Mouse (Mus musculus) common myeloid progenitor, adult 5-6 weeks (primary cell): ENCODE data around the gene Gli3. TPM values are rescaled to one million over a fixed set of nuclear protein-coding genes. Genes with fewer than 3 reads are reported as not detected.

ENCODE experiments used
- ATAC-seq: replicated peaks from 2 replicates; pipeline ENCODE4 v1.8.0; 2016; ENCODE audit warnings: low read depth, mild to moderate bottlenecking, moderate TSS enrichment, inconsistent platforms; ENCODE audit not compliant: poor library complexity, severe bottlenecking
- total RNA-seq: library from RNA; stranded (forward); fragments of 200-1000, 187-1606 nt; gene quantifications from 2 replicates; pipeline ENCODE4 v1.2.3, GENCODE M21; 2017

The Gli3 gene
- total RNA-seq, result 0.18 TPM in 1 of 2 replicates, not detected in the other

- ATAC-seq, result peak; percentile 53
Observed at GRCm38 (mm10) chr13:15462830-15463491, at the start of gene Gli3. Gli3 (plus strand) TSS chr13:15463235.

DNA sequence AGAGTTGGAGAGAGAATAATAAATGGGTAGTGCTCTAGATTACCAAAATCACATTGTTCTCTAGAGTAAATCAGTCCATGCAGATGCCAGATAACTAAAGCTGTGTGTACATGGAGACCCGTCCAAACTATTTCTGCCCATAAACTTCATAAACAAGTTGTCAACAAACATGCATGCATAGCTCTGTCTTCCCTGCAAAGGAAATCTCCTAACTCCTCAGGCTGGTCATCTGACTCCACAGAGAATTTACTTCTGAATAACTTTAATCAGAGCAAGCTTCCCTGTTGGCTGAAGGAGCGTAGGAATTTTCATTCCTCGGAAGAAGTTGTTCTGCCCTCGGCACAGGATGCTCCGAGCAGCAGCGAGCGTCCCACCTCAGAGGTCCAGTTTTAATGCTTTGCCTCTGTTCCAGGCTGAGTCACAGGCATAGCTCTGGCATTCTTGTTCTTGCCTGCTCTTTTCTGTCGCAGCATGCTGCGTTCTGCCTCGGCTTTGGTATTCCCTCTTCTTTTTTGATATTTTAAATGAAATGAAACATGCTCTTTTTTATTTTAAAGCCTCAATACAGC, 41.8 kb upstream of the Gli3 start:
- ATAC-seq, result no peak

GRCm38 (mm10) chr13:15442002-15442401, 21.0 kb upstream of the Gli3 start:
- peak; percentile 96 for ATAC-seq

DNA sequence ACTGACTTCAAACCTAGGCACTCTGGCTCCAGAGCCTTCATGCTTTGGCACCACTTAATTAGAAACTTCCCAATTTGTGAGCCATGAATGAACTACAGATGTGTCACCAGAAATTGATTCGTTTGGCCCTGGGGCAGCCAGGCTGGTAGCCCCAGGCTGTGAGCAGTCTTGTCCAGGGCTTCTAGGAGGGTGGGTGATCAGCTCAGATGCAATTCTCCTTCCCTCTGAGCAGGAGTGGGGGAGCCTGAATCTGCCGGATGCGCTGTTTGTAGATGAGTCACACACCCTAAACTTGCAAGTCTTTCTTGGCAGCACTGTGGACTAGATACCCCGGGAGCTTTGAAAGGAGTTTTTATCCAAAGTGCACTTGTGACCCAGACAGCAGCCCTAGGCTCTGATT, 18.7 kb upstream of the Gli3 start:
- no peak for ATAC-seq

DNA sequence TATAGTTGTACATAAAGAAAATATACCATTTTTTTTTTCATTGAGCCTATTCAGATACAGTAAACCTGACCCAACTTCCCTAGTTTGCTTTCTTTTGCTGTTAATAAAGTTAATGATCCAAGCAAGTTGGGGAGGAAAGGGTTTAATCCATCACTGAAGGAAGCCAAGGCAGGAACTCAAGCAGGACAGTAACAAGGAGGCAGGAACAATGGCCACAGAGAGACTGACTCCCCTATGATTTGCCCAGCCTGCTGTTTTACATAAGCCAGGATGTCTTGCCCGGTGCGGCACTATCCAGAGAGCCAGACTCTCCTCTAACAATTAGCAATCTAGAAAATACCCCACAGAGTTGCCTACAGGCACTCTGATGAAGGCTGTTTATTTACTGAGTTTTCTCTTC, 17.4 kb upstream of the Gli3 start:
- ATAC-seq, result no peak

DNA sequence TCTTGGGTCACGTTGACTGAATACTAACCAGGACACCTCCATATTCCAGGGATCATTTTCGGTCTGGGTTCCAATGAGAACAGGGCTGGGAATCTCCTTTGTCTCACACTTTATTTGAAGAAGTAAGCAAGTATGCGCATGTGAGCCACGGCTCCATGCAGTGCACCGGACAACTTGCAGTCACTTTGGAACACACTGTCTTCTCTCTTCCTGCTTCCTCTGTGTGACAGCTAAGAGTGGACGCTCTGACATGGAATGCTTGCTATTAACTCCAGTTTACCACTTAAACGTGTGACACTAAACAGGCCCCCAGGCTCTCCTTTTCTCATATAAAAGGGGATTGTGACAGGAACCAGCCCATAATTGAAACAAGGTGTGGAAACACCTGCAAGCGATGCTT, 17.0 kb upstream of the Gli3 start:
- ATAC-seq, result no peak

DNA sequence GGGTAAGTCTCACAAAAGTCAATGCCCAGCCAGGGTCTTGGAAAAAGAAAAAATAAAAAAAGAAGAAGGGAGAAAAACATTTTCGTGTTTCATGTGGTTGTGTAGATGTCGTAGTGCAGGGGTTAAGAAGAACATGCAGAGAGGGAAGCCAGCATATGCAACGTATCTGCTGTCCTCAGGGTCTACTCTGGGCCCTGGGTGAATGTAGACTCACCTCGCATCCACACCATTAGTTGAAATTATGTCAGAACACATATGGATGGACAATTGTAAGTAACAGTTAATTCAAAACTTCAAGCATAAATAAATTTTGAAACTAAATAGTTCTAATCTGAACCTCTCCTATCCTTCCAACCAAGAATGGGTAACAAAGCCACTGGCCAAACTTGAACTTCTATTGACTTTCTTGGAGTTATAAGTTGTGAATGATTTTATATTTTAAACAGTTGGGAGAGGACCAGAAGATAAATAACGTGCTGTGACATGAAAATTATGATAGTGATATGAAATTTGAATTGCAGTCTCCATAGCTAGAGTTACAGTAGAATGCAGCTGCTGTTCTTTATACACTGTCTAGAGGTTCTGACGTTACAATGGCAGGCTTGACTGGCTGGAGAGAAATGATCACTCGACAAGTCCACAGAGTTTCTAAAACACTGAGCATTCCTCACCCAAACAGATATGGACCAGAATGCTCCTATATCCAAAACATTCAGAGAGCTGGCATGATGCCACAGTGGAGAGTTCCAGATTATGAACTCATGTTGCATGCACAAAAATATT, 16.1 kb upstream of the Gli3 start:
- ATAC-seq, result no peak

GRCm38 (mm10) chr13:15450941-15451340, 12.1 kb upstream of the Gli3 start:
- no peak for ATAC-seq

- ATAC-seq, result no peak
Observed at GRCm38 (mm10) chr13:15457841-15458240, 5.2 kb upstream of the Gli3 start.

- ATAC-seq, result no peak
Observed at GRCm38 (mm10) chr13:15461926-15462325, 1.1 kb upstream of the Gli3 start.

DNA sequence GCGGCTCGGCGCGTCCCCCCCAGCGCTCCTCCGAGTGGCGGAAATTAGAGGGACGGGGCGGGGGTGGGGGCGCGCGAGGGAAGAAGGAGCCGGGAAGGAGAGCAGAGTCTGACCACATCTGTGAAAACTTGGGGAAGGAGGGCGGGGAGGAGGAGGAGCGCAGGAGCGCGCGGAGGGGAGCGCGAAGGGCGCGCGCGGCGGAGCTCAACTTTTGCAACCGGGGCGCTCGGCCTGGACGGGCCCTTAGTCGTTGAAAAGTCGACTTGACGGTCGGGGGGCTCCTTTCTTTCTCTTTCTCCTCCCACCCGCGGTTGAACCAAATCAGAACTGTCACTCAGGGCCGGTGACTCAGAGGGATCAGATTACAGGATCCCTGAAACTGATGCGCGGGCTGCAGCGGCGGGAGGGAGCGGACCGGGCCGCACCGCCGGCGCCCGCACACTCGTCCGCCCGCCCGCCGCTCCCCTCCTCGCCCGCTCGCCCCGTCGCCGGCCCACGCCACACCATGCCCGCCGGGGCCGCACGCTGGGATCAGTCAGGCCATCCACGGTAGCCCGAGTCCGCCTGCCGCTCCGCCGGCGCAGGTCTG, 551 bp downstream of the Gli3 start:
- ATAC-seq, result 0 out of 2 replicates have a peak, but pooled peaks have one; percentile 7

DNA sequence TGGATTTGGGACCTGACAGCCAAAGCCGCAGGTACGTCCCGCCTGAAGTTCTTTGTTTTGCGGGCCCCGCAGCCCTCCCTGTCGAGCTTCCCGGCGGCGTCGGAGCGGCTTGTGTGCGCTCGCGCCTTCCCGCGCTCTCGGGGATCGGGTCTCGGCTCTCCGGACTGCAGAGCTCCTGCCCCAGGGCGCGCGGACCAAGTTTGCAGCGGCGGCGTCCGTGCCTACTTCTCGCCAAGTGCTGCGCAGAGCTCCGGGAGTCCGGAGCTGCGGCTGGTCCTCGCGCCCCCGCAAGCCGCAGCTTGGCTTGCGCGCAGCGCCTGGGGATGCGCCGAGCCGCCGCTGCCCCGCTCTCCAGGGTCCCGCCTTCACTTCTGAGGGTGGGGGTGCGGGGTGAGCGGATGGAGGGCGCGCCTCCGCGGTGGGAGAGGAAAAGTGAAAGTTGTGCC, 1.1 kb downstream of the Gli3 start:
- ATAC-seq, result 0 out of 2 replicates have a peak, but pooled peaks have one; percentile 20

DNA sequence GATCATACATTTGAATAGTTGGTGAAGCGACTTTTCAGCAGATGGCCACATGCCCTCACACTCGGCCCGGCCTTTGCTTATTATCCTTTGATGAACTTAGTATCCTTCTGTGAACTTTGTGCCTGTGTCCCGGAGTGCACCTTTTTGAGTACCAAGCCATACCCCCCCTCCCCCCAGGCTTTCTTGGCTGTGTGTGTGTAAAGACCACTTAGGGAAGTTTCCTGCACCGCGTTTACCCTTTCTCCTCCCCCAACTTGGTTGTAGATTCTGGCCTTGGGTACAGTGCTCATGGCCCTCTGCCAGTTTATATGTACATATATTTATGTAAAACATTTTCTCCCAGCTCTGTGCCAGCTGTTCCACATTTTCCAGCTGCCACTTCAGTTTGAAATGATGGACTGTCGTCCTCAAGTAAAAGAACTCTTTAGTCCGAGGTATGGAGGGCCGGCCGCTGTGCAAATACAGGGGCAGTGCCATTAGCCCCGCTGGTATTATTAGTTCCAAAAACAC, 1.8 kb downstream of the Gli3 start:
- no peak for ATAC-seq

GRCm38 (mm10) chr13:15466496-15466895, 3.5 kb downstream of the Gli3 start:
- no peak for ATAC-seq

GRCm38 (mm10) chr13:15467409-15467808, 4.4 kb downstream of the Gli3 start:
- no peak for ATAC-seq

DNA sequence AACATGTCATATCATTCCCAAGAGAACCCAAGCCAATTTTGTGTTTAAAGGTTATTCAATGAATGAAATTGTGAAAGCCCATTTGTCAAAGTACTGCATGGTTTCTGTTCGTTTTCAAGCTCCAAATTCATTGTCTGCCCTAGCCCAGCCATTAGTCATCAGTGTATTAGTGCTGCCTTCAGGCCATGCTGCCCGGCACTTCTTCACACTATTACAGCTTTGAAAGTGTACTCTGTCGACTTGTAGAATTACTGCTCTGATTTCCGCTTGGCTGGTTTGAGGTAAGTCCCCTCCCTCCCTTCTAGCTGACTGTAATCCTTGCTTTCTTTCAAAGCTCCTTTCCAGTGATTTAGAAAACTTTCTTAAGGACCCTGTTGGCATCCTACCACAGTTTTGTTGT, 5.4 kb downstream of the Gli3 start:
- no peak for ATAC-seq

DNA sequence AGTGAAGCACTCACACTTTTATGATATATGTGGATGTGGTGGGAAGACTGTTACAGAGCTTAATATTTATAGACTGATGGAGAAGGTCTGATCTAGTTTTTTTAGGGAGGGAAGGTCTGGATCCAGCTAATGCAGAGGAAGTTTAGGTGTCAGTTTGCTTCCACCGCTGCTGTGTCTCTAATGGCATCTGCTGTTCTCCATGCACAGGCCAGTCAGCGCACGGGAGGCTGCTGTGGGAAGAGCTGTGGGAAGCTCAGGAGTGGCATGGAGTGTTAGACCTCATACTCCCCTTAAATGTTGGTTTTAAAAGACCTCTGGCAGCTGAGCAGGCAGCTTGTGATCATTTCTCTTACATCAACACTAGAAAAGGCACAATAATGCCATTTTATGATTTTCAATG, 7.0 kb downstream of the Gli3 start:
- no peak for ATAC-seq

GRCm38 (mm10) chr13:15472712-15473111, 9.7 kb downstream of the Gli3 start:
- no peak for ATAC-seq

- no peak for ATAC-seq
Observed at GRCm38 (mm10) chr13:15474393-15474792, 11.4 kb downstream of the Gli3 start.

- ATAC-seq, result no peak
Observed at GRCm38 (mm10) chr13:15486033-15486891, 23.2 kb downstream of the Gli3 start.
